Mouse (Mus musculus): ENCODE measurements around the gene Wnt3a. TPM values are rescaled to one million over a fixed set of nuclear protein-coding genes. Genes with fewer than 3 reads are reported as not detected.
A peak's percentile ranks its signal among the peaks of the same experiment; 100 is the strongest.

Wnt3a gene
- polyA plus RNA-seq, 1 experiment from 2014 or later, result 4.1 TPM

GRCm38 (mm10) chr11:59209580-59209979 lies 81.0 kb downstream of the Wnt3a start:
- H3K27ac ChIP-seq, result 0 out of 2 replicates have a peak overlapping the region, but pooled peaks have one; percentile 93
- H3K4me2 ChIP-seq, result peak overlapping the region; percentile 80
- ATAC-seq (ENCODE audit: low FRiP score), result no peak
- H3K36me3 ChIP-seq, result peaks cover 57% of the 10 kb centered on the region
- 64% methylated on average over 5 of the region's 5 CpGs for WGBS
- no peaks in the 10 kb centered on the region for H3K27me3 ChIP-seq
- peak overlapping the region; percentile 73; the same call in 1 of the 2 replicates for H3K4me3 ChIP-seq
- peak overlapping the region; percentile 90; the same call in 1 of the 2 replicates for H3K9ac ChIP-seq
- peaks cover 29% of the 10 kb centered on the region for H3K4me1 ChIP-seq (replicated peaks)
- no peaks in the 10 kb centered on the region for H3K9me3 ChIP-seq

- Histone ChIP-seq H3K27me3 (no peaks in the 10 kb centered on the region), H3K27ac (peak overlapping the region; percentile 93), H3K4me3 (peak overlapping the region; percentile 73), H3K4me2 (peak overlapping the region; percentile 80), H3K4me1 (replicated peaks) (peaks cover 29% of the 10 kb centered on the region), H3K9me3 (no peaks in the 10 kb centered on the region), H3K9ac (peak overlapping the region; percentile 90), H3K36me3 (peaks cover 62% of the 10 kb centered on the region)
- peak; percentile 25 for ATAC-seq (ENCODE audit: low FRiP score)
- 13% methylated on average over 18 of the region's 18 CpGs for WGBS
These were observed 81.5 kb downstream of the Wnt3a start for GRCm38 (mm10) chr11:59209003-59209441.

GRCm38 (mm10) chr11:59208153-59208831 lies 82.3 kb downstream of the Wnt3a start, which contains the start of gene 2310033P09Rik:
TSS of gene 2310033P09Rik (plus strand) at chr11:59208321.
- Histone ChIP-seq H3K4me3 (peak within 1 kb of the TSS; percentile 73), H3K4me1 (replicated peaks) (peaks cover 32% of the 10 kb centered on the region), H3K36me3 (peaks cover 64% of the 10 kb centered on the region), H3K9ac (peak within 1 kb of the TSS; percentile 90), H3K27me3 (no peaks in the 10 kb centered on the region), H3K27ac (peak within 1 kb of the TSS; percentile 93), H3K9me3 (no peaks in the 10 kb centered on the region), H3K4me2 (peak within 1 kb of the TSS; percentile 80)
- peak; percentile 90 for ATAC-seq (ENCODE audit: low FRiP score)
- under 1% methylated on average over 62 of the region's 67 CpGs for WGBS

GRCm38 (mm10) chr11:59202081-59202995 lies 88.2 kb downstream of the Wnt3a start, which contains the start of gene Mrpl55:
TSS of gene Mrpl55 (plus strand) at chr11:59202486.
- no peaks in the 10 kb centered on the region for H3K9me3 ChIP-seq
- peak within 1 kb of the TSS; percentile 85 for H3K4me3 ChIP-seq
- H3K9ac ChIP-seq, result peak within 1 kb of the TSS; percentile 89
- peak within 1 kb of the TSS; percentile 67 for H3K27ac ChIP-seq
- WGBS, result 1% methylated on average over 63 of the region's 63 CpGs
- H3K4me2 ChIP-seq, result peak within 1 kb of the TSS; percentile 76
- no peaks in the 10 kb centered on the region for H3K27me3 ChIP-seq
- ATAC-seq (ENCODE audit: low FRiP score), result peak; percentile 91
- H3K36me3 ChIP-seq, result peaks cover 39% of the 10 kb centered on the region
- H3K4me1 ChIP-seq (replicated peaks), result peaks cover 23% of the 10 kb centered on the region

- Histone ChIP-seq H3K36me3 (peaks cover 35% of the 10 kb centered on the region), H3K4me3 (peak overlapping the region; percentile 85), H3K4me1 (replicated peaks) (peaks cover 22% of the 10 kb centered on the region), H3K27ac (peak overlapping the region; percentile 67; the same call in 1 of the 2 replicates), H3K27me3 (no peaks in the 10 kb centered on the region), H3K4me2 (peak overlapping the region; percentile 76), H3K9ac (peak overlapping the region; percentile 89), H3K9me3 (no peaks in the 10 kb centered on the region)
- ATAC-seq (ENCODE audit: low FRiP score), result no peak
- WGBS, result 39% methylated on average over 16 of the region's 16 CpGs
These were observed 89.1 kb downstream of the Wnt3a start for GRCm38 (mm10) chr11:59201216-59202002.

Small RNA genes lying within 50 kb of the gene (microRNA-seq; reads per million reads assigned to microRNA genes)
- gene Gm24756, result not detected

Other genes with a start within 250 kb of the Wnt3a start
- 0.22 and 0.44 TPM in 2 replicates for gene Obscn, start 154.3 kb downstream of the Wnt3a start, polyA plus RNA-seq (2015; fragmentation: Nextera tagmentation; extraction: Ambion mirVana)
- 6.2 and 7.3 TPM in 2 replicates for gene Iba57, start 127.0 kb downstream of the Wnt3a start, polyA plus RNA-seq (2015; fragmentation: Nextera tagmentation; extraction: Ambion mirVana)
- gene Gjc2, start 107.5 kb downstream of the Wnt3a start, polyA plus RNA-seq (2015; fragmentation: Nextera tagmentation; extraction: Ambion mirVana), result 0.14 and 0.17 TPM in 2 replicates
- gene Guk1, start 98.5 kb downstream of the Wnt3a start, polyA plus RNA-seq (2015; fragmentation: Nextera tagmentation; extraction: Ambion mirVana), result 177 and 182 TPM in 2 replicates
- 92.9 and 96.8 TPM in 2 replicates for gene Mrpl55, start 88.3 kb downstream of the Wnt3a start, polyA plus RNA-seq (2015; fragmentation: Nextera tagmentation; extraction: Ambion mirVana)
- gene 2310033P09Rik, start 82.4 kb downstream of the Wnt3a start, polyA plus RNA-seq (2015; fragmentation: Nextera tagmentation; extraction: Ambion mirVana), result 30.0 and 32.9 TPM in 2 replicates
- 622 and 633 TPM in 2 replicates for gene Arf1, start 62.5 kb downstream of the Wnt3a start, polyA plus RNA-seq (2015; fragmentation: Nextera tagmentation; extraction: Ambion mirVana)
- gene Wnt9a, start 16.2 kb upstream of the Wnt3a start, polyA plus RNA-seq (2015; fragmentation: Nextera tagmentation; extraction: Ambion mirVana), result 3.6 and 5.0 TPM in 2 replicates
- gene Prss38, start 84.9 kb upstream of the Wnt3a start, polyA plus RNA-seq (2015; fragmentation: Nextera tagmentation; extraction: Ambion mirVana), result not detected in 2 replicates
- gene Jmjd4, start 159.3 kb upstream of the Wnt3a start, polyA plus RNA-seq (2015; fragmentation: Nextera tagmentation; extraction: Ambion mirVana), result 14.3 and 15.2 TPM in 2 replicates
- 448 and 460 TPM in 2 replicates for gene Snap47, start 160.4 kb upstream of the Wnt3a start, polyA plus RNA-seq (2015; fragmentation: Nextera tagmentation; extraction: Ambion mirVana)
- 12.7 and 13.2 TPM in 2 replicates for gene Zfp867, start 181.7 kb upstream of the Wnt3a start, polyA plus RNA-seq (2015; fragmentation: Nextera tagmentation; extraction: Ambion mirVana)
- 14.8 and 15.9 TPM in 2 replicates for gene Zkscan17, start 236.0 kb upstream of the Wnt3a start, polyA plus RNA-seq (2015; fragmentation: Nextera tagmentation; extraction: Ambion mirVana)

All from hindbrain, embryonic 13.5 days (tissue).